Mouse (Mus musculus) limb, embryonic 13.5 days (tissue): ENCODE results near the gene Ndrg3. TPM values are rescaled to one million over a fixed set of nuclear protein-coding genes. Genes with fewer than 3 reads are reported as not detected.
"Not testable (repeated sequence)": the region's sequence is repeated elsewhere in the genome, so short reads cannot be mapped to it uniquely, and the experiment has no call there.

Source experiments
- ATAC-seq: fragments of 200-750 bp; cut with Nextera tagmentation; 2 replicates; pipeline ENCODE4 v1.8.0; 2017; ENCODE audit warnings: low read depth, moderate number of reproducible peaks, moderate TSS enrichment; ENCODE audit not compliant: low FRiP score
- H3K27ac ChIP-seq: fragments of 300-500 bp; sonication (generic); 2 replicates; pipeline ENCODE4 v1.5.1; 2015; ENCODE audit warnings: inconsistent platforms, mild to moderate bottlenecking, moderate library complexity
- H3K27me3 ChIP-seq: fragments of 300-500 bp; sonication (generic); 2 replicates; pipeline ENCODE4 v1.6.1; 2015; ENCODE audit warnings: mild to moderate bottlenecking, inconsistent platforms
- H3K36me3 ChIP-seq: fragments of 300-500 bp; sonication (generic); 2 replicates; pipeline ENCODE4 v1.6.1; 2015; ENCODE audit warnings: inconsistent platforms, mild to moderate bottlenecking, moderate library complexity
- H3K4me1 ChIP-seq: fragments of 300-500 bp; sonication (generic); 2 replicates; pipeline ENCODE4 v1.6.1; 2015; ENCODE audit warnings: inconsistent platforms
- H3K4me2 ChIP-seq: fragments of 300-500 bp; sonication (generic); replicated peaks from 2 replicates; pipeline ENCODE4 v1.6.1; 2015; ENCODE audit warnings: inconsistent platforms, mild to moderate bottlenecking, moderate library complexity
- H3K4me3 ChIP-seq: fragments of 300-500 bp; sonication (generic); 2 replicates; pipeline ENCODE4 v1.5.1; 2015; ENCODE audit warnings: moderate library complexity, mild to moderate bottlenecking, inconsistent platforms
- H3K9ac ChIP-seq: fragments of 300-500 bp; sonication (generic); 2 replicates; pipeline ENCODE4 v1.6.1; 2015; ENCODE audit warnings: mild to moderate bottlenecking, inconsistent platforms
- H3K9me3 ChIP-seq: fragments of 300-500 bp; sonication (generic); 2 replicates; pipeline ENCODE4 v1.6.1; 2016; ENCODE audit warnings: inconsistent platforms
- WGBS: fragments of 180-500 bp; shearing (Covaris S2); methylation state at CpG from one replicate; pipeline ENCODE4 v1.1.7; 2015; 5-methylcytosine and 5-hydroxymethylcytosine counted together
- polyA plus RNA-seq: library from polyadenylated mRNA; unstranded; fragments of >200 nt; fragmentation: Nextera tagmentation; extraction: Ambion mirVana; gene quantifications from 2 replicates; pipeline ENCODE4 v1.2.1, GENCODE M21; 2015

Ndrg3 gene
- polyA plus RNA-seq, 1 experiment from 2014 or later = 48.6 TPM

DNA sequence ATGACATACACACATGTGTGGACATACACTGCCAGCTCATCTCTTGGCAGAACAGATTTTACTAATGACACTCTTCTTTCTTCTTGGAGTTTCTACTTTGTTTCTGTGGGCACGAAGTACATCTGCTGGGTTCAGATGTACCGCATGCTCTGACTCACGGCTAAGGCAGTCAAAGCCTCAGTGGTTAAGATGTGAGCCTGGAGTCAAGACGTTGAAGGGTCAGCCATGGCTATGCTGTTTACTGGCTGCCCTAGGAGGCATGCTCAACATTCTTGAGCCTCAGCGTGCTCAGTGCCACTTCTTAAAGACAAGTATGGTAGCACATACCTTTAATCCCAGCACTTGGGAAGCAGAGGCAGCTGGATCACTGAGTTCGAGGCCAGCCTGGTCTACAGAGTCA lies 61.3 kb downstream of the Ndrg3 start:
- H3K36me3 ChIP-seq = peaks cover 33% of the 10 kb centered on the region
- no peak for ATAC-seq
- H3K9ac ChIP-seq = no peak overlapping the region
- no peaks in the 10 kb centered on the region for H3K27me3 ChIP-seq
- no peaks in the 10 kb centered on the region for H3K4me1 ChIP-seq
- H3K4me3 ChIP-seq = no peak overlapping the region
- H3K27ac ChIP-seq = no peak overlapping the region
- H3K4me2 ChIP-seq = no peak overlapping the region
- 88% methylated on average over 6 of the region's 6 CpGs for WGBS
- no peaks in the 10 kb centered on the region for H3K9me3 ChIP-seq

- WGBS = 65% methylated on average over 11 of the region's 11 CpGs
- Histone ChIP-seq H3K9me3 (no peaks in the 10 kb centered on the region), H3K9ac (no peak overlapping the region), H3K36me3 (peaks cover 32% of the 10 kb centered on the region), H3K4me1 (no peaks in the 10 kb centered on the region), H3K4me3 (no peak overlapping the region), H3K4me2 (no peak overlapping the region), H3K27ac (no peak overlapping the region), H3K27me3 (no peaks in the 10 kb centered on the region)
- ATAC-seq = no peak
Measured at GRCm38 (mm10) chr2:156929519-156930120, 62.2 kb downstream of the Ndrg3 start.

DNA sequence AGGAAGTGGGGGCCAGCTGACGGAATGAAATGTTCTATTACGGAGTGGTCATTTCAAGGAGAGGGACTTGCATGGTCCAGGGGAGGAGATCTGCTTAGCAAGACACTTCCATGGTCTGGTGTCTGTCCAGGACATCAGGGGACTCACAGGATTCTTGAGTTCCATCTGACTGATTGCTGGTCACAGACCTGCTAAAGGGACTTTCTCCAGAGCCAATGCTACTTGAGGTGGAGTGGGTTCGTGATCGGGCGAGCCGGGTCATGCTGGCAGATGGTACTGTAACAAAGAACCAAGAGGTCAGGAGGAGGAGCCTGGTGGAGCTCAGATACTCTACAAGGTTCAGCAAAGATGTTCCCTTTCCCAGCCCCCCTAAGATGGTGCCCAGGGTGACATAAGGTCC lies 63.2 kb downstream of the Ndrg3 start:
- no peaks in the 10 kb centered on the region for H3K9me3 ChIP-seq
- no peak overlapping the region for H3K4me2 ChIP-seq
- 93% methylated on average over 6 of the region's 6 CpGs for WGBS
- H3K4me3 ChIP-seq = no peak overlapping the region
- H3K27me3 ChIP-seq = no peaks in the 10 kb centered on the region
- H3K27ac ChIP-seq = no peak overlapping the region
- no peaks in the 10 kb centered on the region for H3K4me1 ChIP-seq
- no peak for ATAC-seq
- no peak overlapping the region for H3K9ac ChIP-seq
- peaks cover 32% of the 10 kb centered on the region for H3K36me3 ChIP-seq

GRCm38 (mm10) chr2:156927663-156928062 lies 64.2 kb downstream of the Ndrg3 start:
- H3K4me3 ChIP-seq = no peak overlapping the region
- WGBS = 84% methylated on average over 6 of the region's 6 CpGs
- H3K9ac ChIP-seq = no peak overlapping the region
- no peak for ATAC-seq
- no peaks in the 10 kb centered on the region for H3K27me3 ChIP-seq
- peaks cover 29% of the 10 kb centered on the region for H3K36me3 ChIP-seq
- no peaks in the 10 kb centered on the region for H3K9me3 ChIP-seq
- no peaks in the 10 kb centered on the region for H3K4me1 ChIP-seq
- H3K4me2 ChIP-seq = no peak overlapping the region
- no peak overlapping the region for H3K27ac ChIP-seq

DNA sequence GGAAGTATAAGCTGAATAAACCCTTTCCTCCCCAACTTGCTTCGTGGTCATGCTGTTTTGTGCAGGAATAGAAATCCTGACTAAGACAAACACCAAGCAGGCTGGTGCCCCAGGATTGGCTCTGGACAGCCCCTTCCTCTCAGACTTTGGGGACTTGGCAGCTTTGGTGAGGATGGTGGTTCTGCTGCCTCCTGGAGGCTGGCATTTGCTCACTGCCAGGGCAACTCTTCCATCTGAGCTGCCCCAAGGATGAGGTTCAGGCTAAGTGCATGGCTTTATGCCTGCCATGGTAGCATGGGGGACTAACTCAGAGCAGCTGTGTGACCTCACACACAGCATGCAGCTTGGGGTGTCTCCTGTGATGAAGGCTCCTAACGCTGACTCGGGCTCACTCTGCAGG lies 66.2 kb downstream of the Ndrg3 start:
- H3K36me3 ChIP-seq = peaks cover 17% of the 10 kb centered on the region
- not testable (repeated sequence) for ATAC-seq, H3K4me1 ChIP-seq, H3K27ac ChIP-seq, H3K4me2 ChIP-seq, H3K9ac ChIP-seq, H3K4me3 ChIP-seq, H3K9me3 ChIP-seq, H3K27me3 ChIP-seq
- 78% methylated on average over 3 of the region's 3 CpGs for WGBS

- not testable (repeated sequence) for H3K9ac ChIP-seq, ATAC-seq, H3K27me3 ChIP-seq, H3K9me3 ChIP-seq, H3K4me2 ChIP-seq, H3K4me1 ChIP-seq, H3K4me3 ChIP-seq, H3K27ac ChIP-seq
- 84% methylated on average over 4 of the region's 4 CpGs for WGBS
- H3K36me3 ChIP-seq = peaks cover 13% of the 10 kb centered on the region
Measured at GRCm38 (mm10) chr2:156925075-156925474, 66.8 kb downstream of the Ndrg3 start.

DNA sequence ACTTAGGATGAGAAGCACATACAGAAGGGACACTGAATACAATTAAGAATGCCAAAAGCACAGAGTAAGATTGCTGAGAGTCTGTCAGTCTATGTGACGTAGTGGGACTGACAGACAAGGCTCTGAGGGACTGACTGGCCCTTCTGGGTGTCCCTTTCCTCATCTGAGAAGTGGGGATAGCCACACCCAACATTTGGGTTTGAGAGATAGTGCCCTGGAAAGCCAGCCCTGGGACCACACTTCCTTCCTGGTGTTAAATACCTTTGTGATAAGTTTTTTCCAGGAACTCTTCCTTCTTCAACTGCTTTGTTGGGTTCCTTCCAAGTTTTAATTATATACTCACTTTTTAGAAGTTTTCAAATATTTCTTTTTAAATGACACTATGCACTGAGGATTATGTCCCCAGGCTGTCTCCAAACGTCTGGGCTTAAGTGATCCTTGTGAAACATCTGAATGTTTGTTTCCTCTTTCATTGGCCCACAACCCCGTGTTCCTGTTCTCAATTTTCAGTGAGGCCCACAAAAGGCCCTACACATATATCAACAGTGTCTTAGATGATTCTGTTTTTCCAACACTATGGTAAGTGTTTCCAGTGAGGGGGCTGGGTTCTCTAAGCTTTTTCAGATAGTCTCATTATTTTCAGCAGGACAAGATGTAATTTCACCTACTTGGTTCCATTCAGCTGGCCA lies 67.5 kb downstream of the Ndrg3 start:
- H3K4me3 ChIP-seq = no peak overlapping the region
- no peaks in the 10 kb centered on the region for H3K27me3 ChIP-seq
- no peaks in the 10 kb centered on the region for H3K9me3 ChIP-seq
- H3K27ac ChIP-seq = no peak overlapping the region
- ATAC-seq = no peak
- no peak overlapping the region for H3K4me2 ChIP-seq
- peaks cover 12% of the 10 kb centered on the region for H3K36me3 ChIP-seq
- H3K9ac ChIP-seq = no peak overlapping the region
- H3K4me1 ChIP-seq = no peaks in the 10 kb centered on the region
- 52% methylated on average over 3 of the region's 3 CpGs for WGBS

- Histone ChIP-seq H3K27me3 (no peaks in the 10 kb centered on the region), H3K27ac (no peak overlapping the region), H3K9ac (no peak overlapping the region), H3K36me3 (peaks cover 6% of the 10 kb centered on the region), H3K4me2 (no peak overlapping the region), H3K4me3 (no peak overlapping the region), H3K9me3 (no peaks in the 10 kb centered on the region), H3K4me1 (no peaks in the 10 kb centered on the region)
- ATAC-seq = no peak
- WGBS = 88% methylated on average over 5 of the region's 5 CpGs
Measured at GRCm38 (mm10) chr2:156923057-156923456, 68.8 kb downstream of the Ndrg3 start.

DNA sequence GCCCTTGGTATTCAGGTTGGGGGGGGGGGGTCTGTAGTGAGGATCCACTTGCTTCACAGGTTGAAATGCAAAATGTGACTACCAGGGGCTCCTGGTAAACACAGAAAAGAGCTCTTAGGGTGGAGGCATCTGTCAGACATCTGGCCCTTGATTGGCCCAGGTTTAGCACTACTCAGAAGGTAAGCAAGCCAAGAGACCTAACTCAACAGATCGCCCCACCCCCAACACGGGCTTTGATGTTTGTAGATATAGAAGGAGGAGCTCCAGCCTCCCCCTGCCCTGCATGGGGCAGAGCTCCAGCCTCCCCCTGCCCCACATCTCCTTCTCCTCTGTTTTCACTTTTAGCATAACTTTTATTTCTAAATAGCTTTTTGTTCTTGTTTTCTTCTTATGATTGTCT lies 72.1 kb downstream of the Ndrg3 start:
- H3K4me2 ChIP-seq = no peak overlapping the region
- no peaks in the 10 kb centered on the region for H3K9me3 ChIP-seq
- ATAC-seq = no peak
- H3K4me1 ChIP-seq = no peaks in the 10 kb centered on the region
- H3K36me3 ChIP-seq = no peaks in the 10 kb centered on the region
- no peak overlapping the region for H3K4me3 ChIP-seq
- H3K27me3 ChIP-seq = no peaks in the 10 kb centered on the region
- no peak overlapping the region for H3K27ac ChIP-seq
- H3K9ac ChIP-seq = no peak overlapping the region
- WGBS = 48% methylated on average over 2 of the region's 2 CpGs

GRCm38 (mm10) chr2:156919191-156919590 lies 72.7 kb downstream of the Ndrg3 start:
- 89% methylated on average over 11 of the region's 11 CpGs for WGBS
- not testable (repeated sequence) for ATAC-seq, H3K27ac ChIP-seq, H3K4me3 ChIP-seq, H3K27me3 ChIP-seq, H3K9ac ChIP-seq, H3K36me3 ChIP-seq, H3K4me1 ChIP-seq, H3K4me2 ChIP-seq, H3K9me3 ChIP-seq

- H3K27me3 ChIP-seq = no peaks in the 10 kb centered on the region
- H3K4me2 ChIP-seq = no peak overlapping the region
- no peak overlapping the region for H3K4me3 ChIP-seq
- no peak overlapping the region for H3K9ac ChIP-seq
- no peaks in the 10 kb centered on the region for H3K9me3 ChIP-seq
- no peaks in the 10 kb centered on the region for H3K36me3 ChIP-seq
- no peaks in the 10 kb centered on the region for H3K4me1 ChIP-seq
- 62% methylated on average over 4 of the region's 4 CpGs for WGBS
- ATAC-seq = no peak
- H3K27ac ChIP-seq = no peak overlapping the region
Measured at GRCm38 (mm10) chr2:156918562-156918961, 73.3 kb downstream of the Ndrg3 start.

DNA sequence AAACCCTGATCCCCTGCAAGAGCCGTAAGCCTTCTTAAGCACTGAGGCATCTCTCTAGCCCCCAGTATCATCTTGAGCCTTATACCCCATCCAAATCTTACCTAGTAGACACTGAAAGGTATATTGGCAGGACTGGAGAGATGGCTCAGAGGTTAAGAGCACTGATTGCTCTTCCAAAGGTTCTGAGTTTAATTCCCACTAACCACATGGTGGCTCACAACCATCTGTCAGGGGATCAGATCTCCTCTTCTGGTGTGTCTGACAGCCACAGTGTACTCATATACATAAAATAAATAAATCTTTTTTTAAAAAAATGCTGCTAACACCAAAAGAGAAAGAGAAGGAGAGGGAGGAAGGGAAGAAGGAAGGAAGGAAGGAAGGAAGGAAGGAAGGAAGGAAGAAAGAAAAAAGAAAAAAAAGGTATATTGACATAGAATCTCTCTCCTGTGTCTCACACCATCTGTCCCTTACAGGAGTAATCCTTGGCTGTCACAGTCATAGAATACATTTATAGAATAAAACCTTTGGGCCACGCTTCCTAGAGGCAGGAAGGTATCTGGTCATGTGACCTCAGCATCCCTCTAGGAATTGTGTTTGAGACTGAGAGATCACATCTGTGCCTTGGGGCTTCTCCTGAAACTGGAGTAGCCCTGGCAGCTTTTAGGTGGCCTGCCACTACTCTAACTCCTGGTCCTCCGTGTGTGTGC lies 75.3 kb downstream of the Ndrg3 start:
- H3K4me3 ChIP-seq = no peak overlapping the region
- H3K9me3 ChIP-seq = no peaks in the 10 kb centered on the region
- no peak overlapping the region for H3K9ac ChIP-seq
- H3K36me3 ChIP-seq = no peaks in the 10 kb centered on the region
- H3K4me2 ChIP-seq = no peak overlapping the region
- H3K27me3 ChIP-seq = no peaks in the 10 kb centered on the region
- H3K27ac ChIP-seq = no peak overlapping the region
- WGBS = 78% methylated on average over 3 of the region's 3 CpGs
- ATAC-seq = no peak
- no peaks in the 10 kb centered on the region for H3K4me1 ChIP-seq
